20 mouse cellular contexts compared by ENCODE assay signal in genomic region chr1:108240152-108240551, GRCm38 (mm10).
DNase-seq lines count a peak whose midpoint lies in the region; TF ChIP-seq lines count a peak whose summit lies in the region.
"Had no signal": no experiment of that assay in that cellular context is flagged by ENCODE, and none has a peak within 500 bp of the region (broad histone marks: within the 10 kb centered on the region; RNA-seq: fewer than 3 reads in every experiment).

No protein-coding gene starts in this region.

- no peak for TF ChIP-seq EP300 in MEL (IDR thresholded peaks at IDR 0.05; ENCODE audit: low read depth in 1 of 2, low read length in 2 of 2)

- TF ChIP-seq POLR2A in MEL (IDR thresholded peaks at IDR 0.05; ENCODE audit: control insufficient read depth in 1 of 2, insufficient read depth in 1 of 2, low read depth in 1 of 2, low read length in 2 of 2, poor library complexity in 1 of 2) = no peak

- no peak overlapping the region for H3K27ac ChIP-seq in MEL (ENCODE audit: control insufficient read depth, low read depth, low read length)

- no peak for TF ChIP-seq RAD21 in MEL (IDR thresholded peaks at IDR 0.05; ENCODE audit: low read depth, low read length)

- H3K27me3 ChIP-seq in MEL (ENCODE audit: control insufficient read depth in 1 of 2, insufficient read depth in 2 of 2, low read length in 2 of 2) = no peaks in the 10 kb centered on the region
- H3K27me3 ChIP-seq: CH12.LX, Patski had no signal

- TF ChIP-seq CTCF in MEL (IDR thresholded peaks at IDR 0.05 in 2 of 3, conservative IDR thresholded peaks at IDR 0.05 in 1 of 3; ENCODE audit: control insufficient read depth in 1 of 3, insufficient read depth in 1 of 3, low read depth in 2 of 3, low read length in 3 of 3, poor library complexity in 1 of 3, severe bottlenecking in 1 of 3) = no peak

- H3K36me3 ChIP-seq in MEL (ENCODE audit: control insufficient read depth in 1 of 2, insufficient read depth in 2 of 2, low read length in 2 of 2) = no peaks in the 10 kb centered on the region
- H3K36me3 ChIP-seq: G1E had no signal

- H3K79me2 ChIP-seq in MEL (ENCODE audit: control insufficient read depth, insufficient read depth, low read length, poor library complexity) = no peaks in the 10 kb centered on the region

- no peak overlapping the region for H3K9ac ChIP-seq in MEL (ENCODE audit: control insufficient read depth, low read depth, low read length, poor library complexity, severe bottlenecking)

- H3K4me3 ChIP-seq in MEL (ENCODE audit: control insufficient read depth in 1 of 2, insufficient read depth in 1 of 2, low read depth in 2 of 2, low read length in 2 of 2) = no peak overlapping the region

- peak; percentile 53 for DNase-seq in MEL (ENCODE audit: low read depth, low spot score)
- peak; percentile 32 for DNase-seq in MEL-GATA-1-ER (ENCODE audit: extremely low read depth, low read depth)
- no peak for DNase-seq in layer of hippocampus, adult 18-20 months (ENCODE audit: low spot score in 2 of 2)
- no peak for DNase-seq in c-Kit-positive CD71-positive TER-119-positive erythroid progenitor cells, embryonic 14.5 days (ENCODE audit: low spot score)
- DNase-seq: adrenal gland, adult 2 months; adrenal gland, adult 8-10 months; adrenal gland, postnatal 10 days; adrenal gland, postnatal 14 days; adrenal gland, postnatal 25 days; adrenal gland, postnatal 36 days; B cell, adult 2 months; cerebellum, adult 11 months; cerebellum, adult 11-12 months; cerebellum, adult 18-20 months; cerebellum, adult 2 months; cerebellum, adult 8-10 months; cerebellum, adult 9-10 months had no signal

- H3K9me3 ChIP-seq in MEL (replicated peaks; ENCODE audit: insufficient read depth, low read length) = no peaks in the 10 kb centered on the region

- no peaks in the 10 kb centered on the region for H3K4me1 ChIP-seq in MEL (ENCODE audit: control insufficient read depth in 1 of 2, insufficient read depth in 2 of 2, low read length in 2 of 2)

TF ChIP-seq in MEL, 35 proteins besides CTCF, POLR2A, EP300 and RAD21:
- TF ChIP-seq SMC3 (IDR thresholded peaks at IDR 0.05; ENCODE audit: low read depth, low read length) (no peak), USF2 (IDR thresholded peaks at IDR 0.05; ENCODE audit: borderline replicate concordance in 1 of 2, insufficient read depth in 1 of 2, low read depth in 1 of 2, low read length in 2 of 2) (no peak), USF1 (IDR thresholded peaks at IDR 0.05; ENCODE audit: low read depth, low read length) (0 out of 2 replicates have a peak, but pooled peaks have one; percentile 12), CHD1 (IDR thresholded peaks at IDR 0.05; ENCODE audit: low read depth, low read length) (no peak), TAL1 (IDR thresholded peaks at IDR 0.05; ENCODE audit: low read length) (no peak), MAFK (IDR thresholded peaks at IDR 0.05; ENCODE audit: borderline replicate concordance, low read depth, low read length) (no peak), TCF12 (IDR thresholded peaks at IDR 0.05; ENCODE audit: low read depth, low read length) (0 out of 2 replicates have a peak, but pooled peaks have one; percentile 8), ZNF384 (IDR thresholded peaks at IDR 0.05; ENCODE audit: low read depth, low read length) (peak; percentile 55; the same call in 1 of the 2 replicates), MXI1 (IDR thresholded peaks at IDR 0.05; ENCODE audit: low read depth, low read length) (no peak), GABPA (IDR thresholded peaks at IDR 0.05; ENCODE audit: low read depth, low read length) (no peak), UBTF (IDR thresholded peaks at IDR 0.05; ENCODE audit: borderline replicate concordance, insufficient read depth, low read depth, low read length) (no peak), MYB (IDR thresholded peaks at IDR 0.05; ENCODE audit: low read depth, low read length) (no peak), BHLHE40 (IDR thresholded peaks at IDR 0.05; ENCODE audit: borderline replicate concordance, low read depth, low read length) (no peak), ETS1 (IDR thresholded peaks at IDR 0.05; ENCODE audit: low read depth, low read length) (peak; percentile 80), E2F4 (IDR thresholded peaks at IDR 0.05; ENCODE audit: borderline replicate concordance, low read depth, low read length) (no peak), CHD2 (IDR thresholded peaks at IDR 0.05; ENCODE audit: low read length) (no peak), NELFE (IDR thresholded peaks at IDR 0.05; ENCODE audit: low read depth, low read length) (no peak), KAT2A (conservative IDR thresholded peaks at IDR 0.05; ENCODE audit: low read depth, low read length) (no peak), ELF1 (IDR thresholded peaks at IDR 0.05; ENCODE audit: low read depth, low read length) (no peak), SIN3A (IDR thresholded peaks at IDR 0.05; ENCODE audit: low read length) (no peak), ZKSCAN1 (IDR thresholded peaks at IDR 0.05; ENCODE audit: low read depth, low read length) (no peak), HCFC1 (IDR thresholded peaks at IDR 0.05; ENCODE audit: low read depth, low read length) (no peak), POLR2AphosphoS2 (IDR thresholded peaks at IDR 0.05; ENCODE audit: low read length) (no peak), TBP (IDR thresholded peaks at IDR 0.05; ENCODE audit: low read depth, low read length) (no peak), RCOR1 (IDR thresholded peaks at IDR 0.05; ENCODE audit: low read depth, low read length) (peak; percentile 33; the same call in 1 of the 2 replicates), MEF2A (IDR thresholded peaks at IDR 0.05; ENCODE audit: extremely low read depth, insufficient replicate concordance, low read depth, low read length, poor library complexity, severe bottlenecking) (no peak), ZMIZ1 (IDR thresholded peaks at IDR 0.05; ENCODE audit: low read depth, low read length) (no peak), MYC (IDR thresholded peaks at IDR 0.05; ENCODE audit: low read depth, low read length) (no peak), ZC3H11A (IDR thresholded peaks at IDR 0.05; ENCODE audit: low read depth, low read length) (no peak), POLR2AphosphoS5 (IDR thresholded peaks at IDR 0.05; ENCODE audit: borderline replicate concordance, low read depth, low read length) (no peak), MAZ (IDR thresholded peaks at IDR 0.05; ENCODE audit: low read depth, low read length) (no peak), JUND (IDR thresholded peaks at IDR 0.05; ENCODE audit: low read depth, low read length) (no peak), GATA1 (IDR thresholded peaks at IDR 0.05; ENCODE audit: low read depth, low read length) (no peak), NRF1 (IDR thresholded peaks at IDR 0.05; ENCODE audit: insufficient read depth, low read depth, low read length, poor library complexity, severe bottlenecking) (no peak), MAX (IDR thresholded peaks at IDR 0.05; ENCODE audit: low read length) (no peak)

Comparison
In these comparisons a context has a peak if more than half of its experiments do, and no peak if none do; other contexts are left out.
1. DNase-seq: peak in MEL (single experiment) and MEL-GATA-1-ER (single experiment); none in layer of hippocampus, adult 18-20 months (0 of 2) and c-Kit-positive CD71-positive TER-119-positive erythroid progenitor cells, embryonic 14.5 days (single experiment).